Mouse (Mus musculus) left cerebral cortex, postnatal 4 days (tissue): Measurements from ENCODE around the gene Ceacam13. TPM values are rescaled to one million over a fixed set of nuclear protein-coding genes. Genes with fewer than 3 reads are reported as not detected.
"Not testable (repeated sequence)": the region's sequence is repeated elsewhere in the genome, so short reads cannot be mapped to it uniquely, and the experiment has no call there.

Experiments used
- DNase-seq: peaks from one replicate; pipeline ENCODE4 v3.0.0-alpha.2; 2022
- intact Hi-C: fragments of 180-260 bp; cut with DNase I; formaldehyde crosslinking; loops from one replicate; pipeline ENCODE4 v1.15.1; 2025
- microRNA-seq: library from miRNA; unstranded; fragments of <30 nt; microRNA quantifications from one replicate; pipeline ENCODE4 v1.2.0, GENCODE M21; 2022
- total RNA-seq, 2 experiments: library from RNA; stranded (reverse); gene quantifications; 2 replicates each; pipeline ENCODE4 v1.2.3; 2021

Gene Ceacam13
- not detected for total RNA-seq

- no peak for DNase-seq
- intact Hi-C loops, result no loop called here
These were observed at the start of gene Ceacam13 for GRCm38 (mm10) chr7:18009589-18009988. Ceacam13 (plus strand) TSS chr7:18009889.

- DNase-seq, result no peak
- intact Hi-C loops, result no loop called here
These were observed 37.9 kb upstream of the Ceacam13 start, which contains the start of gene Ceacam11 for GRCm38 (mm10) chr7:17971824-17972223. Ceacam11 (plus strand) TSS chr7:17972124.

- intact Hi-C loops, DNase-seq: not testable (repeated sequence)
These were observed 8.6 kb upstream of the Ceacam13 start for GRCm38 (mm10) chr7:18001131-18001530.

GRCm38 (mm10) chr7:18065629-18066028 lies 55.9 kb downstream of the Ceacam13 start, which contains the start of gene Ceacam12:
Ceacam12 (plus strand) TSS chr7:18065929.
- DNase-seq, result no peak
- intact Hi-C loops, result no loop called here

Small RNA genes within 50 kb of the gene (microRNA-seq; reads per million reads assigned to microRNA genes)
- not detected for gene Gm22414

Other genes starting within 250 kb of the Ceacam13 start
- not detected for gene Ceacam14, start 197.3 kb upstream of the Ceacam13 start, total RNA-seq
- gene Gm5155, start 138.1 kb upstream of the Ceacam13 start, total RNA-seq, result not detected
- gene Ceacam11, start 37.8 kb upstream of the Ceacam13 start, total RNA-seq, result not detected
- gene Ceacam12, start 56.0 kb downstream of the Ceacam13 start, total RNA-seq, result not detected
- gene Igfl3, start 166.6 kb downstream of the Ceacam13 start, total RNA-seq, result not detected
- gene Mill1, start 235.5 kb downstream of the Ceacam13 start, total RNA-seq, result not detected